Mouse (Mus musculus): ENCODE data around the gene Thsd4.

Thsd4 gene

GRCm38 (mm10) chr9:60124102-60124501 lies 397.7 kb downstream of the Thsd4 start:
- DNase-seq = no peak

GRCm38 (mm10) chr9:60123066-60123465 lies 398.8 kb downstream of the Thsd4 start:
- no peak for DNase-seq

- DNase-seq = no peak
Observed at GRCm38 (mm10) chr9:60119846-60120245, 402.0 kb downstream of the Thsd4 start.

- no peak for DNase-seq
Observed at GRCm38 (mm10) chr9:60117831-60118230, 404.0 kb downstream of the Thsd4 start.

GRCm38 (mm10) chr9:60115711-60116247 lies 406.1 kb downstream of the Thsd4 start:
- DNase-seq = no peak

- DNase-seq = no peak
Observed at GRCm38 (mm10) chr9:60115306-60115705, 406.5 kb downstream of the Thsd4 start.

- no peak for DNase-seq
Observed at GRCm38 (mm10) chr9:60110200-60110599, 411.6 kb downstream of the Thsd4 start.

GRCm38 (mm10) chr9:60106683-60107082 lies 415.2 kb downstream of the Thsd4 start:
- no peak for DNase-seq

GRCm38 (mm10) chr9:60106106-60106505 lies 415.7 kb downstream of the Thsd4 start:
- no peak for DNase-seq

GRCm38 (mm10) chr9:60094211-60094610 lies 427.6 kb downstream of the Thsd4 start:
- DNase-seq = no peak

- no peak for DNase-seq
Observed at GRCm38 (mm10) chr9:60092428-60092827, 429.4 kb downstream of the Thsd4 start.

GRCm38 (mm10) chr9:60089441-60089840 lies 432.4 kb downstream of the Thsd4 start:
- no peak for DNase-seq

- DNase-seq = peak; percentile 40
Observed at GRCm38 (mm10) chr9:60088101-60088500, 433.7 kb downstream of the Thsd4 start.

GRCm38 (mm10) chr9:60082107-60082581 lies 439.7 kb downstream of the Thsd4 start:
- DNase-seq = no peak

GRCm38 (mm10) chr9:60077761-60078160 lies 444.1 kb downstream of the Thsd4 start:
- no peak for DNase-seq

GRCm38 (mm10) chr9:60076396-60076795 lies 445.4 kb downstream of the Thsd4 start:
- DNase-seq = no peak

- DNase-seq = no peak
Observed at GRCm38 (mm10) chr9:60071620-60072263, 450.1 kb downstream of the Thsd4 start.

- DNase-seq = no peak
Observed at GRCm38 (mm10) chr9:60067241-60067640, 454.6 kb downstream of the Thsd4 start.

GRCm38 (mm10) chr9:60065184-60065583 lies 456.7 kb downstream of the Thsd4 start:
- DNase-seq = no peak

- DNase-seq = no peak
Observed at GRCm38 (mm10) chr9:60063191-60063720, 458.6 kb downstream of the Thsd4 start.

- DNase-seq = no peak
Observed at GRCm38 (mm10) chr9:60056131-60056530, 465.7 kb downstream of the Thsd4 start.

GRCm38 (mm10) chr9:60054951-60055350 lies 466.9 kb downstream of the Thsd4 start:
- DNase-seq = peak; percentile 32

GRCm38 (mm10) chr9:60053117-60053516 lies 468.7 kb downstream of the Thsd4 start:
- DNase-seq = no peak

- no peak for DNase-seq
Observed at GRCm38 (mm10) chr9:60052415-60052814, 469.4 kb downstream of the Thsd4 start.

GRCm38 (mm10) chr9:60043175-60043574 lies 478.7 kb downstream of the Thsd4 start:
- no peak for DNase-seq
